Mouse (Mus musculus): ENCODE results near the gene Pak4.

DNA sequence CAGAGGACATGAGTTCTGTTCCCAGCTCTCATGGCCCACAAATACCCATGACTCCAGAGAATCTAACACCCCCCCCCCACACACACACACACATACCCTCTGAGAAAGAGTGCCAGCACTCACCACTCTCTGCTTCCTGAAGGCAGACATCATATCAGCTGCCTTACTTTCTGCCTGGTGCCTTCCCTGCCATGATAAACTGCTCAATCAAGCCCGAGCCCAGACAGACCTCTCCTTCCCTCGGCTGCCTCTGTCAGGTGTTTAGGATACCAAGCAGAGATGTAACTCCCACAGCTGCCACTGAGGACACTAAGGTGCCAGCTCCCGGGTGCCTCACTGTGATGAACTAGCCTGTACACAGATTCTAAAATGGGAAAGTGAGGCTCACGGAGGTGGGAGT lies 13.5 kb downstream of the Pak4 start:
- TF ChIP-seq CTCF (IDR thresholded peaks at IDR 0.05; ENCODE audit: control insufficient read depth, insufficient read depth, low read length) (no peak), POLR2A (IDR thresholded peaks at IDR 0.05; ENCODE audit: borderline replicate concordance, control insufficient read depth, low read depth, low read length) (no peak)

Data from bone marrow, adult 2 months (tissue).